Mouse (Mus musculus) mesoderm, embryonic 11.5 days (tissue): ENCODE data around the gene Sspn.

ENCODE experiments used
- DNase-seq: peaks from one replicate; pipeline ENCODE4 v3.0.0-alpha.2; 2012; ENCODE audit warnings: low read depth, low spot score

The Sspn gene

DNA sequence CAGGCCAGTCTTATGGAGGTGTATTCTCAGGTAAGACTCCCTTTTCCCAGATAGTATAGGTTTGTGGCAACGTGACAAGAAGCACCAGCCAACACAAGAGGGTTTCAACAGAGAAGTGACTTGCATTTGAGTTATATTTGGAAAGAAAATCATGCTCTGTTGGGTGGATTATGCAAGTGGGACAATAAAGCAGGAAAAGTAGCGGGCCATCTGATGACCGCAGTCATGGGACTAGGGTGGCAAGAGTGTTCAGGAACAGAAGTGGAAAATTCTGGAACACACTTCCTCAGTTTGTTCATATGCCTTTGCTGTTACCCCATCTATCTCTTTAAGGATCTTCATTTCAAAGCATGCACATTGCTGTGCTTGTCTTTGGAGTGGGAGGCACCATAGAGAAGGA lies 82.9 kb downstream of the Sspn start:
- DNase-seq: no peak
